Mouse (Mus musculus) heart, adult 11 months (tissue): Measurements from ENCODE around the gene Sh2b2.
A peak's percentile ranks its signal among the peaks of the same experiment; 100 is the strongest.

Experiments
- DNase-seq: peaks from one replicate; pipeline ENCODE4 v3.0.0; 2022

Sh2b2 gene

DNA sequence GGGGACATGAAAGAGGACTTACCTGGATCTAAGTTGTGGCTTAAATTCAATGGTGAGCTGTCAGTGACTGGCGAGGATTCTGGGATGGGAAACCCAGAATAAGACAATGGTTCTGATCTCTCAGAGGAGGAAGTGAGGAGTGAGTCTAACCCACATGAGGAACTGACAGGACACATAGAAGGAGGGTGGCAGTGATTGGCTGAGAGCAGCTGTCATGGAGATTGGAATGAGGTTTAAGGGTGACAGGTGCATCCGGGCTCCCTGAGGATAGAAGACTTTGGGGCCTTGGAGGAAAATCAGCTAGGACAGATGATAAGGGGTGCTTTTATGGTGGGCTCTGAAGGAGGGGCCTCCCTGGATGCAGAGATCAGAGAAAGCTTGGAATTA is at the start of gene Sh2b2:
TSS of gene Sh2b2 (minus strand) at position 105 of the 387 bp plus-strand sequence.
- DNase-seq: peak; percentile 94

DNA sequence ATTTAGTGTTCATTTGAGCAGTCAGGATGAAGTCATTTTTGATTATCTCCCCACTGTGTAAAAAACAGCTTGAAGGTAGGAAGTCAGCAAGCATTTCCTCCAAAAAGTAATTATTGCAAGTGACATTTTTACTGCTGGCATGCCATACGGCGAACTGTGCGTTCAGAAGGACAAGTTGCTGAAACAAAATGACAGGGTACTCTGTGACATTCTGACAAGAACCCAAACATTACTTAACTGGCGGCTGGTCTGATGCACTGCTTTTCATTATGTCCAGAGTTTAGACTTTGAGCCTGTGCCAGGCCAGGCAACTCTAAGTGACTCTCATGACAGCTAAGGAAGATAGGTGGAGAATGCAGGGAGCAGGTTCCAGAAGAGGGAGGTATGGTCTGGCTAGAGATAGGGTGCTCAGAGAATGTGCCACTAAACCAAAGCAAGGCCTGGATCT is 46.6 kb upstream of the Sh2b2 start:
- no peak for DNase-seq

DNA sequence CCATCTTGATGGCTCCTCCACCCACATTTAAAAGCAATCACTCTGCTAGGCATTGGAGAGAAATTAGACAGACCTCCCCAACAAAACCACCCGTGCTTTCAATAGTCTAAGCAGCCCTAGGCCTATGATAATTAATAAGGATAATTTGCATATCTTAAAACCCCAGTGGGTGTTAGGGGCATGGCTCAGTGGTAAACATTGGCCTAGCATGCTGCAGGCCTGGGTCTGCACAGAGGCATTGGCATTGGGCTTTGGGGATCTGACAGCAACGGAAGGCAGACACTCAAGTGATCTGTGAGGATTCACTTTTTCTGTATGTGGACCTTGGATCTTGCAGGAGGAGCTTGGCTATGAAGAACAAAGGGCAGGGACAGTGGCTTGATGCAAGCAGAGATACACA is 46.0 kb upstream of the Sh2b2 start:
- DNase-seq: no peak

DNA sequence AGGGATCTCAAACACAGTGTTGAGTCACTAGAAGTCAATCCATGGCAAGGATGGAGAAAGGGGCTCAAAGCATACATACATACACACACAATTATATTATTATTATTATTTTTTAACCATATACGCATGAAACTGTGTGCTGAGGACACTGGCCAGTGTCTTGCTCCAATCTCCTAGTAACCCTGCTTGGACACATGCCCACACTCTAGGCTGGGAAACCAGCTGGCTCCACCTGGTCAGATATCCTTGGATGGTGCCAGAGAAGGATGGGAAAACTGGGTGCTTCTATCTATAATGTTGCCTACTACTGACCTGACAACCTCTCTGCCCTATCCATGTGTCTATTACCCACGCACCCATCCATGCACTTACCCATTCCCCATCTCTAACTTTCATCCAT is 45.2 kb upstream of the Sh2b2 start:
- peak; percentile 92 for DNase-seq

DNA sequence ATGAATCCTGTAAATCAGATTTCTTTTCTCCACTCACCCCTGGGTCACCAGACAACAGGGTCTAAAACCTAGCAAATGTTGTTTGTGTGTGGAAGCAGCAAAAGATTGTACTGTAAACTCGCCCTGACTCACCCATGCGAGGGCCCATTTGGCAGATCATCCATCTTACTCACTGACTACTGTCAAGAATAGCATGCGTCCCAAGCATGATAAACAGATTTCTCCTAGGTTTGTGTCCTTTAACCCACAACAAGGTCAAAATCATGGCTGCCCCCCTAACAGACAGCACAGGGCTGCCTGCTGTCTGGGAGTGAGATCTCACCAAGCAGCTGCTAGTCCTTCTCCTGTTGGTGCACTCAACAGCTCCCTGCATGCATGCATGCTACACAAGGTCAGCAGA is 43.4 kb upstream of the Sh2b2 start:
- DNase-seq: no peak

DNA sequence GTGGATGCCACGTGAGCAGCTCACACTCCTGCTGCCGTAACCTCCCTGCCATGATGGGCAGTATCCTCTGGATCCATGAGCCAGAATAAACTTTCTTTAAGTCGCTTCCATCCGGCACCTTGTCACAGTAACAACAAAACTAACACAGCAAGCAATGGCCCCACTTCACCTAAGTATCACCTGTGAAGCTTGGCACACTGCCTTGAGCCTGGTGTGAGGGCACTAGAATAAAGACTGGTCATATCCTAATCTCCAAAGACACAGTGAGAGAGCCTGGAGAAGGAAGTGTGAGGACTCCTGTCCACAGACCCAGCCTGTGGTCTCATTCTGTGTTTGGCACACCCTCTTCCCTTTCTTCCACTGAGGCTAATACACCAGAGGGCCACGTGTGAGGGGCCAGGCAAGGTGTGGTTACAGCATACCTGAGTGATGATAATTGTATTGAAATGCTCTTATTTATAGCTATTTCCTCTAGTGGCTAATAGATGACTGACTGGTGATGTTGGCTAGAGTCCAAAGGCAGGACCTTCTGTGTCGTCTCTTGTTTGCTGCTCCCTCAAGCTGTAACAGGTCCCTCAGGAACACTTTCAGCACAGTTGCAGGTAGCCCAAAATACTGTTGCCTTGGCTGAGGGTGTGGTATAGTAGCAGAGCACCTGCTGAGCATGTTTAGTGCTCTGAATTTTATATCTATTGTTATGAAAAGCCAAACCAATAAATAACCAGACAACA is 42.2 kb upstream of the Sh2b2 start:
- DNase-seq: no peak

DNA sequence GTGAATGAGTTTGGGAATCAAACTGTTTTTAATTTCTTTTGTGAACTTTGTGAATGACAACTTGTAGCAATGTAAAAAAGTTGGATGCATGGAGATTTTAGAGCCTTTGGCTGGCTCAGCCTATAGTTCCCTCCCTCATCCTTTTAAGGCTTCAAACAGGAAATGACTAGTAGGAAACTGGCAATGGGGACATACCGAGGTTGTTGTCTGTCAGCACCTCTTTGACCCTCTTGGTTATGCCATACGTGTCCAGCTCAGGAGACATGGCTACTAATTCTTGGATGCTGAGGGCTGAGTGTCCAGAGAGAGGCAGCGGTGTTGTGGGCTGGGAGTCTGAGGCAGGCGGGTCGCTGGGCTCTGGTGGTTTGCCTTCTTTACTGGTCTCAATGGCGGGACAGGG is 40.2 kb upstream of the Sh2b2 start:
- DNase-seq: no peak

DNA sequence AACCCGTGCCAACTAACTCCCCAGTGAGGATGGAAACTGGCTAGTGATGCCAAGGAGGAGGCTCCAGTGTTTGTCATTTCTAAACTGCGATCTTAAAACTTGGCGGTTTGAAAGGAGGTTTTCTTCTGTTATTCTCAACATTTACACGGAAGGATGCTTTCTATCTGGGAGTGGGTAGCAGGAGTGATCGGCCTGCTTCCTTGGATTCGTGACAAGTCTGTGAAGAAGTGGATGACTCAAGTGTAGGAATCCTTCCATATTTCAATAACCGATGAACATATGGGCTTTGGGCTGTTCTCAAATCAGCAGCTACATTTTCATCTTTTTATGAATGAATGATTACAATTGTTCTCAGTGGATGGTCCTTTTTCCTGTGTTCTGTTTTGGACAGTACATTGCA is 38.8 kb upstream of the Sh2b2 start:
- DNase-seq: no peak

DNA sequence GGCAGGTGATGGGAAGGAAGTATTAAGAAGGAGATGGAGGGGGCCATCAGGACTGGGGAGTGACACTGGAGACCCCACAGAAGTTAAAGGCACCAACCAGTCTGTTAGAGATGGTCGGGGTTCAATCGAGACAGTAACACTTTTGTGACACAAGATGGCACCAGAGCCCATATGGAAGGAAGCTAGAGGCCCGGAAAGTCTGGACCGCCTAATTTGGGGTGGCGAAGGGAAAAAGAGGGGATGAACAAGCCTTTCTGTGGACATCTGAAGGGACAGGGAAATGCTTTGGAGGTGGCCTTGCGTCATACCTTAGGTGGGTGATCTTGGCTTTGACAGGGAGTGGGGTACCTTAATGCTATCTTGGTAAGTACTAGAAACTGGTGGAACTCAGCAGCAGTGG is 35.0 kb upstream of the Sh2b2 start:
- DNase-seq: peak; percentile 64

DNA sequence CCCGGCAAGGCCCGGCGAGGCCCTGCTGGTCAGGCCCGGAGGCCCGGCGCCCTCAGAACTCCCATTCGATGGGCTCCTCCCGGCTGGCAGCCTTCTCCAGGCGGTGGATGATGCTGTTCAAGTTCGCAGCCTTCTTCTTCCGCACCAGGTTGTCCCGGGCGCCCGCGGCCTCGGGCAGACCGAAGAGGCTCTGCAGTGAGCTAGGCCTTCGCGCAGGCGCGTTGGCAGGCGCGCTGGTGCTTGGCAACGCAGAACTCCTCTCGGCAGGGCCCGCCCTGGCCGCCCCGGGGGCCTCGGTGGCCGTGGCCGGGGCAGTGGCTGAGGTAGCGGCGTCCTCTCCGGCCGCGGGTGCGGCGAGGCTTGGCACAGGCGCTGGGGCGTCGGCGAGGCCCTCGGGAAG is 28.4 kb upstream of the Sh2b2 start:
- DNase-seq: no peak

DNA sequence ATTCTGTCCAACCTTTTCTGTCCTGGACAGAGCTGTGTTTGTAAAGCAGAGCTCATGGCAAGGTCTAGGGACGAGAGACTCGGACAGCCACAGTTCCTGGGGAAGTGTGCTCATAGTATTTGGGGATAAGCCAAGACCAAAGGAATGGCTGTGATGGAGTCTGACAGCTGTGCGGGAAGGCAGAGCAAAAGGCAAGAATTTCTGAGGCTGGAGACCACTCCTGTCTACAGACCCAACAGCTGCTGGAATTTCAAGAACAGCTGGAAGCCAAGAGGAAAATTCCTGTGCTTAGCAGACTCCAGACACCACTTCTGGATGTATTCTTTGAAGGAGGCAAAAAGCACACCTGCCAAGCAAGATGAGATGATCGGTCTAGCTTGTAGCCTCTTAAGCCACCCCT is 23.6 kb upstream of the Sh2b2 start:
- DNase-seq: no peak

DNA sequence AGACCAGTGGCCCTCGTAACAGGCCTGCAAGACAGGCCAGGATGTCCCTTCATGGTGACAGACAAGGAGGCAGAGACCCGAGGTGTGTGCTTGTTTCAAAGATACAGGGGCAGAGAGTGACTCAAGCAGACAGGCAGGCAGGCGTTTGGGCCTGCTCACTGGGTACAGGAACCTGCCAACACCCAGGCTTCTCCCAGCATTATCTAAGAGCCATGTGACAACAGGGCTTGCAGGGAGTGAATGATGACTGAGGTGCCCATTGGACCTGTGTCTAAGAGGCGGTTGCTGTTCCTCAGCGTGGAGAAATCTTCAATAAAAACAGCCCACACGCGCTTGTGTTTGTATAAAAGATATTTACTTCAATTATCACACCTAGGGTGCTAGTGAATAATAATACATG is 19.7 kb upstream of the Sh2b2 start:
- DNase-seq: no peak

DNA sequence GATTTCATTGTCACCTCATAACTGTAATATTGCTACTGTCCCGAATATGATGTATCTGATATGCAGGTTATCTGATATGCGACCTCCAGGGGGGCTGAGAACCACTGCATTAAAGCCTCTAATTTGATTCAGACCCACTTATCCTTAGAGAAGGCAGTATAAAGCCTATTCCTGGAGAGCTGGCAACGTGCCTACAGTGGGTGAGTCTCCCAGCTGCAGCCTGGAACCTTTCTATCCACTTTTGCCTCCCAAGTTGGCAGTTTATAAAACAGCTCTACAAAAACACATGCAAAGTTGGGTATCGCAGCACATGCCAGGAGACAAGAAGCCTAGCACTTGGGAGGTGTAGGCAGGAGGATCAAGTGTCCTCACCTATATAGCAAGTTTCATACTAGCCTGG is 17.0 kb upstream of the Sh2b2 start:
- DNase-seq: no peak

DNA sequence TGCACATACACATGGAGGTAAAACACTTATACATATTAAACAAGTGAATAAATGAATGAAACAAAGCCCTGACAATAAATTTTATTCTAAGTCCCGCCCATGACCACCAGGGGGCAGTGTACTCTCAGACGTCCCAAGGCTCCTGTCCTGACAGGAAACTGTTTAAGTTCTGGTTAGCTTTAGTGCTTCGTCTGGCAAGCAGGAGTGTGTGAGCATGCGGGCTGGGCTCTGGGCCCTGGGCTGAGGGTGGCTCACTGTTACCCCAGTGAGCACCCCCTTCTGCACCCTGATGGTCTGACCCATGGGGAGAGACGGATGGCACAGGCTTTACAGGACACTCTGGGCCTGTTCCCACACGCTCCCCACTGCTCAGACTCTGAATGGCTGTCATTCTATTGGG is 12.6 kb upstream of the Sh2b2 start:
- DNase-seq: no peak

DNA sequence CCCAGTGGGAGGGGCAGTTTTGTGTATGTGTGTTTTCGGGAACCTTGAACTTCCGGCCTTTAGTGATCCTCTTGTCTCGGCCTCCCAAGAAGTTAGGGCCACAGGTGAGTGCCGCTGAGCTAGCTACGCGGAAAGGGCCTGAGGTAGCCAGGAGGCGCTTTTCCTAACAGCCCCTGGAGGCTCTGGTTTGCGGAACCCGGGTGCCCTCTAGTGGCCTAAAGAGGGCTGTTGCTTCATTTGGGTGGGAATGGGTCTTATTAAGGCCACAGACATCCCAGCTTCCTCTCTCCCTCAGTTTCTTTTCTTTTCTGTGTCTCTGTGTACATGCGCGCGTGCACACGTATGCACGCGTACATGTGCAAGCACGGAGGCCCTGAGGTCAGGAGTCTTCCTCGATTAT is 6.5 kb upstream of the Sh2b2 start:
- DNase-seq: peak; percentile 96

DNA sequence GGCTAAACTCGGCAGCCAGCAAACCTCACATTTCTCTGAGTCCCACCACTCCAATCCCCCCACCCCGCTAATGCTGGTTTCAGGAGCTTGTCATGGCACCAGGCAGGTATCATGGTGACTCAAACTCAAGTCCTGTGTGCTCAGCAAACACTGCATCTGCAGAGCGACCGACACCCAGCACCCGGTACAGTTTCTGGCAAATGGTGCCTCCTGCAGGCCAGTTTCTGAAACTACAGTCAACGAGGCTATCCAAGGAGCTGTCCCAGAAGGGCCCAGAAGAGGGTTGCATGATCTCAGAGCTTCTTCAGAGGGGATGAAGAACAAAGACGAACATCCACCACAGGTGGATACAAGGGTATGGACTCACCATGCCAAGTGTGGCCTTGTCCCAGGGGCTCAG is 4.6 kb upstream of the Sh2b2 start:
- no peak for DNase-seq

DNA sequence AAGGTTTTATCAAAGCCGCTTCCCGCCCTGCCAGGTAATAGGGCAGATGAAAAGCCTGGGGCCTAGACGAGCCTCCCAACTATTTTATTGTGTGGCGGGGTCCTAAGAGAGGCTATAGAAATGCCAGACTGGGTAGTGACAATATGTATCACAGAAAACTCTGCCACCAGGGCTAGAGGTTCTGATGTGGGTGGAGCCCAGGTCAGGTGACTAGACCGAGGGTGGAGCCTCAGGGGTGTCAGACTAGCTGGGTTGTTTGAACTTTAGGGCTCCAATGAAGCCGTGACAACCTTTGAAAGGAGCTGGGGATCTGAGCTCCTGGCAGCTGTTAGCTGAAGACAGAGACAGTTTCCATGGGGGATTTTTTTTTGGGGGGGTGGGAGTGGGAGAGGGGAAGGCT is 2.1 kb upstream of the Sh2b2 start:
- no peak for DNase-seq

DNA sequence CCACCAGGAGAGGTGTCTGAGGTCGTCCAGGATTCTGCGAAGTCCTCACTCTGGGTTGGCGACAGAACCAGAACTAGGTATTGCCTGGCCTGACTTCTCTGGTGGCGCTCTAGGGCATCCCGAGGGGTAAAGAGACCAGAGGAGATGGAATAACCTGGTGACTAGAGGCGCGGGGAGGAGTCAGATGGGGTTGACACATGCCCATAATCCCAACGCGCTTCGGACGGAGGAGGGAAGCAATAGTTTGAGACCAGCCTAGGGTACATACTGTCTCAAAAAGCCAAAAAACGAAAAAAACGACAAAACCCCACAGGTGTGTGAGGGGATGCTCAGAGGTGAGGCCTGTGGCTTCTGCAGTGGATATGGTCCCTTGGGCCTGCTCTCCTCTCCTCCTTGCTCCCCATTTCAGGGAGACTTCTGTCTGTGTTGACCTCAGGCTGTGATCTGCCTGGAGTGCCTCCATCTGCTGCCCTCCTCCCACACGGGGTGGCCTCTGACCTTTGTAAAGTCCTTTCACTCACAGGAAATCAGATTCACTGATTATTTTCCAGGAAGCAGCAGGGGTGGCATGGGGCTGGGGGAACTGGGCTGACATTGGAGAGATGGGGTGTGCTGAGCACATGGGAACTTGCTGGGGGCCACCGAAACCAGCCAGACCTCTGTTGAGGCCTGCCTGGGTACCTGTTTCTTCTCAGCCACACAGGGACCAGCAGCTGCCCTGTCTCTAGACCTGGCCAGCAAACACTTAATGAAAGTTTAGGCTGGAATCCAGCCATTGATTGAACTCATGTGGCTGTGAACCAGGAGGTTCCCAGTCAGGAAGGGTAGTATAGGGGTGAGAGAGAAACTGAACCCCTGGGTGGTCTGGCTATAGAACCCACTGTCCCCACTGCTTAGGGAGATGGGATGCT is 560 bp downstream of the Sh2b2 start:
- peak; percentile 93 for DNase-seq

DNA sequence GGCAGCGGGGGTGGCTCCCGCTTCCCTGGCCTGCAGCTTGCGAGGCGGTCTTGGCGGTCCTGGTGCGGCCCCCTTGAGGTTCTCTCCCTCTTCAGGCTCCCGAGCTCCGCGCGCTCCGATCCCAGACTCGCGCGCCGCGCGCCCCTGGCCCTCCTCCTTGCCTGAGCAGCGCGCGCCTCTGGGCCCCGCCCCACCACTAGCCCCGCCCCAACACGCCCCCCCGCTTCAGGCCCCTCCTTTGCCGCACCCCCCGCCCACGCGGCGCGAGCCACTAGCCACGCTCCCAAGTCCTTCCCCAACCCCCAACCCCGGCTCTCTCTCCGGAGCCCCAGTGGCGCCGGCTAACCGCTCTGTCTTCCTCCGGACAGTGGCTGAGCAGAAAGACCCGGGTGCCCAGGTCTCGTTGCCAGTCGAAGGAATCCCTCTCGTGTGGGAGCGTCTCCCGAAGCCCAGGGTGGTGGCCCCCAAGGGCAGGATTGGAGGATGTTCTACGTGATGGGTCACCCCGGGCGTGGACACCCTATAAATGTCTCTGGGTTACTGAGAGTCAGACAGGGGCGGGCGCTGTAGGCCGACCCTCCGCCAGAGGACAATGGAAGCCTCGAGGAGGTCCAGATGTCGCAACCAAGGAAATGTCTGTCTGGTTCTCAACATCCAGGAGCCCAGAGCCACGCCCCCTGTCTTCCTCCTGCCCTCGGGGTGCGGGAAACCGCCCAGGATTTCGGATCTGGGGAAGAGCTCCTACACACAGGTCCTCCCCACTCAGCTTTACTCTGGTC is 1.4 kb downstream of the Sh2b2 start:
- peak; percentile 99 for DNase-seq

DNA sequence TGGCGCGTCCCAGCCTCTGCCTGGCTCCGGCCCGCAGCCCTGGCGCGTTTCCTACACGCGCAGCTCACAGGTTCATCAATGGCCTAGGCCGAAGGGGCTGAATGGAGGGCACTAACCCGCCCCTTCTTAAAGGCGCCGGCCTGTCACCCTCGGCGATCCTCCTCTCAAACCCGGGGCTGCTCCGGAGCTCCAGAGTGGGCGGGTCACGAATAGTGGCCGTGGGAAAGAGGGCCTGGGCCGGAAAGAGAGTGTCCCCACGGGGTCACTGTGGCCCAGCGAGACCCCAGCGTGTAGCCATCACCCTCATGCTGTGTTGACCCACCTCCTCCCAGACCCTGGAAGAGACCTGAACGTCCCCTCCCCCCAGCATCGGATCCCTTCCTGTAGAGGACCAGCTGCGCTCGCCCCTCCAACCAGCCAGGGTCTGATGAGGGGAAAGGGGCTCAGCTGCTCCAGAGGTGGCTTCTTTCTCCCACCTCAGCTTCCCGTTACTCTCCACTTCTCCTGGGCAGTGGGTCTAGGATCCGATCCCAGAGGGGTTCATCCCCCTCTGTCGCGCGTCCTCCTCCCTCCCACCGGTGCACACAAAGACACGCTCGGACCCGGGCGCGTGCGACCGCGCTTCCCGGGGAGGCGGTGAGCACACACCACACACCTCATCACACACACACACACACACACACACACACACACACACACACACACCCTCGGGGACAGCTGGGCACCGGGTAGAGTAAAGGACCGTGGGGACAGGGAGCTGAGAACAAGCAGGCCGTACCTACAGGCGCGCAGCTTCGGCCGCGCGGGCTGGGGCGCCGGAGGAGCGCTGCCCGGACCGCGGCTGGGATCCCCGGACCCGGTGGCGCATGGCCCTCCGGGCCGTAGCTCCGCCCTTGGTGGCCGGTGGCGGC is 2.2 kb downstream of the Sh2b2 start:
- peak; percentile 94 for DNase-seq

DNA sequence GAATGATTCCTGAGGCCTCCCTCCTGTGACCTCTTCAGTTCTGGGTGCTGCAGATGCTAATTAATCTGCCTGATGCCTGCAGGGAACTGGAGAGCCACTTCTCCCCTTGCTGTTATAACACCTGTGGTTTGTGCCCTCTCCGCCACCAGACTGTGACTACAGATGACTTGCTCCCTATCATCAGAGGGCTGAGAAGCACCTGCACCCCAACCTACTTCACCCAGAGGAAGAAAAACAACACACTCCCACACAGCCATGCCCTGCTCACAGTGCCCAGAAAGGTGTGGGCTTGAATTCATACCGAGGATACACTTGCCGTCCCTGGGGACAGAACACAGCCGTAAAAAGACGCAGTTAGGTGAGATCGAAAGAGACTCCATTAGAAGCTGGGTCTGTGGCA is 5.2 kb downstream of the Sh2b2 start:
- no peak for DNase-seq

DNA sequence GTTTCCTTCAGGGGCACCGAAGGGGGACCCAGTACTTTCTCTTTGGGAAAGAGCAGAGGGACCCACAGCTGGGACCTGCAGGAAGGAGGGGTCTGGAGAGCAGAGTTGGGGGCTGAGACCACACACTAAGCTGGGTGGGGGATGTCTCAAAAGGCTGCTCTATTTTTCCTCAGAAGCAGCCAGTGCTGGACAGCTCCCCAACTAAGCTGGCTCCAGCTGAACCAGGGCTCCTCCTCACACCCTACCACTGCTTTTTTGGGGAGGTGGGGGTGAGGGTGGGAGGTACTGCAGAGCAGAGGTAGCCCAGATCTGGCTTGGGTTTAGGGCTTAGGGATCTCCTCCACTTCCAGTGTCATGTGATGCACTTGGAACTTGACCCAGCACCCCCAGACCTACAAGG is 6.0 kb downstream of the Sh2b2 start:
- no peak for DNase-seq
